25 mouse cellular contexts compared by ENCODE assay signal in genomic region chr8:127690792-127691191, GRCm38 (mm10).
DNase-seq lines count a peak whose midpoint lies in the region; ATAC-seq and TF ChIP-seq lines count a peak whose summit lies in the region.
"Had no signal": no experiment of that assay in that cellular context is flagged by ENCODE, and none has a peak within 500 bp of the region (broad histone marks: within the 10 kb centered on the region; RNA-seq: fewer than 3 reads in every experiment).

No protein-coding gene starts in this region.

- H3K9me3 ChIP-seq in forebrain, embryonic 13.5 days (replicated peaks), result no peaks in the 10 kb centered on the region
- no peaks in the 10 kb centered on the region for H3K9me3 ChIP-seq in forebrain, embryonic 11.5 days (ENCODE audit: control insufficient read depth, low read length)
- no peaks in the 10 kb centered on the region for H3K9me3 ChIP-seq in forebrain, embryonic 15.5 days
- no peaks in the 10 kb centered on the region for H3K9me3 ChIP-seq in forebrain, embryonic 12.5 days
- no peaks in the 10 kb centered on the region for H3K9me3 ChIP-seq in forebrain, postnatal 0 days (ENCODE audit: low read length)
- H3K9me3 ChIP-seq: embryonic facial prominence, embryonic 13.5 days; embryonic facial prominence, embryonic 15.5 days had no signal

- H3K4me1 ChIP-seq in forebrain, embryonic 13.5 days, result no peaks in the 10 kb centered on the region
- H3K4me1 ChIP-seq in forebrain, embryonic 11.5 days (replicated peaks; ENCODE audit: control insufficient read depth, insufficient read depth, low read length), result no peaks in the 10 kb centered on the region
- H3K4me1 ChIP-seq in forebrain, embryonic 15.5 days, result 0 out of 2 replicates have a peak, but pooled peaks cover 3% of the 10 kb centered on the region
- no peaks in the 10 kb centered on the region for H3K4me1 ChIP-seq in forebrain, embryonic 12.5 days
- H3K4me1 ChIP-seq in forebrain, postnatal 0 days (ENCODE audit: insufficient read depth), result no peaks in the 10 kb centered on the region
- H3K4me1 ChIP-seq: embryonic facial prominence, embryonic 13.5 days; embryonic facial prominence, embryonic 15.5 days had no signal

- 73% methylated on average over 4 of the region's 4 CpGs for WGBS in forebrain, embryonic 13.5 days
- WGBS in forebrain, embryonic 11.5 days, result 87% methylated on average over 4 of the region's 4 CpGs
- WGBS in forebrain, embryonic 15.5 days, result 38% methylated on average over 4 of the region's 4 CpGs
- 76% methylated on average over 4 of the region's 4 CpGs for WGBS in forebrain, embryonic 12.5 days
- 41% methylated on average over 4 of the region's 4 CpGs for WGBS in forebrain, postnatal 0 days

- H3K27ac ChIP-seq in forebrain, embryonic 13.5 days, result no peak overlapping the region; the same call in 1 of the 2 replicates
- H3K27ac ChIP-seq in forebrain, embryonic 11.5 days (ENCODE audit: low read depth, low read length), result no peak overlapping the region
- peak overlapping the region; percentile 73 for H3K27ac ChIP-seq in forebrain, embryonic 15.5 days (replicated peaks)
- H3K27ac ChIP-seq in forebrain, embryonic 12.5 days, result no peak overlapping the region
- H3K27ac ChIP-seq in forebrain, postnatal 0 days (ENCODE audit: low read depth, low read length), result no peak overlapping the region; the same call in 1 of the 2 replicates
- H3K27ac ChIP-seq: embryonic facial prominence, embryonic 13.5 days; embryonic facial prominence, embryonic 15.5 days had no signal

- H3K27me3 ChIP-seq in forebrain, embryonic 13.5 days, result no peaks in the 10 kb centered on the region
- no peaks in the 10 kb centered on the region for H3K27me3 ChIP-seq in forebrain, embryonic 11.5 days (ENCODE audit: control insufficient read depth, insufficient read depth, low read length)
- no peaks in the 10 kb centered on the region for H3K27me3 ChIP-seq in forebrain, embryonic 15.5 days
- no peaks in the 10 kb centered on the region for H3K27me3 ChIP-seq in forebrain, embryonic 12.5 days
- H3K27me3 ChIP-seq in forebrain, postnatal 0 days (ENCODE audit: insufficient read depth, low read length), result no peaks in the 10 kb centered on the region
- H3K27me3 ChIP-seq: CH12.LX; embryonic facial prominence, embryonic 13.5 days; embryonic facial prominence, embryonic 15.5 days; Patski had no signal

- peak; percentile 67; the same call in 1 of the 2 replicates for ATAC-seq in forebrain, embryonic 13.5 days
- no peak for ATAC-seq in forebrain, embryonic 11.5 days (replicated peaks; ENCODE audit: low FRiP score)
- ATAC-seq in forebrain, embryonic 15.5 days (replicated peaks), result 0 out of 2 replicates have a peak, but pooled peaks have one; percentile 60
- ATAC-seq in forebrain, embryonic 12.5 days (ENCODE audit: low FRiP score), result no peak
- ATAC-seq in forebrain, postnatal 0 days, result peak; percentile 61
- ATAC-seq: activated CD4-positive, CD25-positive, alpha-beta regulatory T cell, adult 4 months; CD4-positive, CD25-positive, alpha-beta regulatory T cell, adult 4 months; Patski had no signal

- H3K4me3 ChIP-seq in forebrain, embryonic 13.5 days, result no peak overlapping the region
- H3K4me3 ChIP-seq in forebrain, embryonic 11.5 days (ENCODE audit: low read depth, low read length), result no peak overlapping the region
- H3K4me3 ChIP-seq in forebrain, embryonic 15.5 days, result no peak overlapping the region
- no peak overlapping the region for H3K4me3 ChIP-seq in forebrain, embryonic 12.5 days (replicated peaks)
- H3K4me3 ChIP-seq in forebrain, postnatal 0 days (ENCODE audit: low read depth, low read length), result no peak overlapping the region
- H3K4me3 ChIP-seq: embryonic facial prominence, embryonic 13.5 days; embryonic facial prominence, embryonic 15.5 days; erythroblast, embryonic 14.5 days had no signal

- DNase-seq in forebrain, embryonic 11.5 days (ENCODE audit: low spot score), result no peak
- peak; percentile 47 for DNase-seq in forebrain, postnatal 0 days
- DNase-seq in left cerebral cortex, postnatal 14 days (ENCODE audit: low spot score in 2 of 2), result no peak
- DNase-seq: adrenal gland, adult 8-10 months; adrenal gland, postnatal 14 days; adrenal gland, postnatal 36 days; B cell, adult 2 months; cerebellum, adult 11 months; cerebellum, adult 18-20 months; cerebellum, adult 8-10 months; cerebellum, adult 9-11 months; cerebellum, postnatal 14 days; cerebellum, postnatal 36 days; embryo, embryonic 11 days had no signal

- H3K9ac ChIP-seq in forebrain, embryonic 13.5 days, result no peak overlapping the region
- no peak overlapping the region for H3K9ac ChIP-seq in forebrain, embryonic 11.5 days (ENCODE audit: low read length)
- H3K9ac ChIP-seq in forebrain, embryonic 15.5 days (replicated peaks), result no peak overlapping the region
- no peak overlapping the region for H3K9ac ChIP-seq in forebrain, embryonic 12.5 days
- H3K9ac ChIP-seq in forebrain, postnatal 0 days, result no peak overlapping the region
- H3K9ac ChIP-seq: embryonic facial prominence, embryonic 13.5 days; embryonic facial prominence, embryonic 15.5 days had no signal

- no peak overlapping the region for H3K4me2 ChIP-seq in forebrain, embryonic 13.5 days
- H3K4me2 ChIP-seq in forebrain, embryonic 11.5 days (ENCODE audit: low read depth, low read length, severe bottlenecking), result no peak overlapping the region
- H3K4me2 ChIP-seq in forebrain, embryonic 15.5 days (replicated peaks), result no peak overlapping the region
- no peak overlapping the region for H3K4me2 ChIP-seq in forebrain, embryonic 12.5 days
- no peak overlapping the region for H3K4me2 ChIP-seq in forebrain, postnatal 0 days (ENCODE audit: low read depth)
- H3K4me2 ChIP-seq: embryonic facial prominence, embryonic 13.5 days; embryonic facial prominence, embryonic 15.5 days had no signal

- TF ChIP-seq CTCF in forebrain, postnatal 0 days (IDR thresholded peaks at IDR 0.05; ENCODE audit: low read depth), result no peak

- H3K36me3 ChIP-seq in forebrain, embryonic 13.5 days (ENCODE audit: poor library complexity, severe bottlenecking), result no peaks in the 10 kb centered on the region
- H3K36me3 ChIP-seq in forebrain, embryonic 11.5 days (ENCODE audit: control insufficient read depth, insufficient read depth, low read length), result no peaks in the 10 kb centered on the region
- no peaks in the 10 kb centered on the region for H3K36me3 ChIP-seq in forebrain, embryonic 15.5 days
- no peaks in the 10 kb centered on the region for H3K36me3 ChIP-seq in forebrain, embryonic 12.5 days (replicated peaks)
- H3K36me3 ChIP-seq in forebrain, postnatal 0 days (ENCODE audit: insufficient read depth), result no peaks in the 10 kb centered on the region
- H3K36me3 ChIP-seq: embryonic facial prominence, embryonic 13.5 days; embryonic facial prominence, embryonic 15.5 days; G1E had no signal

- intact Hi-C loops in left cerebral cortex, postnatal 14 days (cut with DNase I), result no loop called here

Comparison
In these comparisons a context has a peak if more than half of its experiments do, and no peak if none do; other contexts are left out.
1. ATAC-seq: peak in forebrain, embryonic 13.5 days (single experiment), forebrain, embryonic 15.5 days (single experiment) and forebrain, postnatal 0 days (single experiment); none in forebrain, embryonic 11.5 days (single experiment) and forebrain, embryonic 12.5 days (single experiment).